Mouse (Mus musculus): ENCODE data around the gene Tdrd1.

The Tdrd1 gene

DNA sequence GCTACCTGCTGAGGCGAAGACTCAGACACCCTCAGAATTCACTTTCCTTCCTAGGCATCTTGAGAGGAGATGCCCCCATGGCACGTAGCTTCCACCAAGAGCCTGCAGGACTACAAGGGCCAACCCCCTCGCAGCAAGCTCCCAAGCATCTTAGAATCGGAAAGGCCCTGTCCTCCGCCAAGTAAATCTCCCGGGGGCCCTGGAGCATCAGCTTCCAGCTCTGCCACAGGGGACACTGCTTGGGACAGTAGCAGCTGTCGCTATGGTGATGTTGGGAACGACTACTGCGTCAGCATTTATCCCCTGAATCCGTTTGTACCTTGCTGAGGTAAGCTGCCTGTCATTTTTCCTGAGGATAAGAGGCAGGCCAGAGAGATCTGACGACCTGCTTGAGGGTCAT lies 84.6 kb downstream of the Tdrd1 start:
- DNase-seq (ENCODE audit: low spot score in 2 of 2) = no peak

- no peak for DNase-seq (ENCODE audit: low spot score in 2 of 2)
Observed at GRCm38 (mm10) chr19:56913761-56914160, 87.8 kb downstream of the Tdrd1 start.

DNA sequence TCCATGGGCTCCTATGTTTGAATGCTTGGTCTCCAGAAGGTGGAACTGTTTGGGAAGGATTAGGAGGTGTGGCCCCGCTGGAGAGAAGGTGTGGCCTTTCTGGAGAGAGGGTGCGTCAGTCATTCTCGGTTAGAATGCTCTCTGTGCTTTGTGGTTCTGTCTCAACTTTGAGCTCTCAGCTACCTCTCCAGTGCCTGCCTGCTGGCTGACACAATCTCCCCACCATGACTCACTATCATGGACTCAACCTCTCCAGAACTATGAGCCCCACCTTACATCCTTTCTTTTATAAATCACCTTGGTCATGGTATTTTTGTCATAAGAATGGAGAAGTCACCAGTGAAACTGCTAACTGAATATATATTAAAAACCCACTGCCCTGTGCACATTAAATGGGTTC lies 88.6 kb downstream of the Tdrd1 start:
- DNase-seq (ENCODE audit: low spot score in 2 of 2) = no peak

DNA sequence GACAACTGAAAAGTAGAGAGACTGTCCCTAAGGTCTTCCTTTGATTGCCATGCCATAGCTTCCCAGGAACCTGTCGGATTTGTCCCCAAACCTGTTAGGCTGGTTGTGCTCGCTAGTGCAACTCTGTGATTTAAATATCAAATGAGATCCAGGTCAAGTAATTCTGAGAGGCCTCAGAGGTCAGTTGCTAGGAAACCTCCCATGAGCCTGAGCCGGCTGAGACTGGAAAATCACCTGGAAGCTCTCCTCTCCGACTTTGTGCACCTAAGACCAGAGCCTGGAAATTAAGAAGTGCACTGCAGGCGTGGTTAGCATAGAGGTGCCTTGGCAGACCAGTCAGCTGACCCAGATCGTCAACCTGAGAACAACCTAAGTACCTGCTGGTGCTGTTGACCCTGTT lies 89.1 kb downstream of the Tdrd1 start:
- no peak for DNase-seq (ENCODE audit: low spot score in 2 of 2)
